Mouse (Mus musculus): ENCODE measurements around the gene Gm3488. TPM values are rescaled to one million over a fixed set of nuclear protein-coding genes. Genes with fewer than 3 reads are reported as not detected.

Gene Gm3488
- polyA plus RNA-seq (2012; rRNA removed; ENCODE audit: low replicate concordance) = not detected in 2 replicates

DNA sequence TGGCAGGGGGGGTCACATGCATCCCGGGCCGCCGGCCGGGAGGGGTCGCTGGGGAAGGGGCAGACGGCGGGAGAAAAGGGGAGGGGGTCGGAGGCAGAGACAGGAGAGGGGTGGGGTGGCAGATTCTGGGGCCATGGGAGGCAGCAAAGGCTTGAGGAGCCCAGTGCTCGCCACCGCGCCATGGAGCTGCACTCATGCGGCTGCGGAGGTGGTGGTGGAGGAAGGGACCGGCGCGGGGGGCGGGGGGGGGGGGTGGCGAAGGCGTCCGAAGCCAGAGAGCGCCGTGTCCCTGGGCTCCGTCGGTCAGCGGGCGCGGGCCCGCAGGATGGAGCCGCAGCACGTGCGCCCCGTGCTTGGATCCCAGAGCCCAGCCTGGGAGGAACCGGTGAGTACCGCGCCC is at the start of gene Gm3488:
Gene Gm3488, plus strand, starts transcription at position 301 of the 400 bp plus-strand sequence.

DNA sequence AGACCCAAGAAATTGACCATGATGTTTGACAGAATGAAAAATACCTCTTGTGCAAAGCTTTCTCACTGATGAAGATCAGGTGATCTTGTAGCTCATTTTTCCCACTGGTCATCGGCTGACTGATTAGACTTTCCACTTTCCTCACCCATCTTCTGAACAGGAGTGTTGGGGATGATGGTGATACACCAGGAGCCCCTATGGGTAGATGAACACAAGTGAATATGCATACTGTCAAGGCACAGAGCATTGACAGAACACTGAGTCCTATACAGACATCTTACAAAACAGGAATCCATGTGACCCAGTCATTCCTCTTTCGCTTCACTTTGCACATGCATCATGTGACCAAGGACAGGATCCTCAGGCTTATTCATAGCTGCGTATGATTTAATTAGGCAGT is 46.1 kb upstream of the Gm3488 start, which contains the start of gene Gm3194:
Gene Gm3194, minus strand, starts transcription at position 101 of the 400 bp plus-strand sequence.

DNA sequence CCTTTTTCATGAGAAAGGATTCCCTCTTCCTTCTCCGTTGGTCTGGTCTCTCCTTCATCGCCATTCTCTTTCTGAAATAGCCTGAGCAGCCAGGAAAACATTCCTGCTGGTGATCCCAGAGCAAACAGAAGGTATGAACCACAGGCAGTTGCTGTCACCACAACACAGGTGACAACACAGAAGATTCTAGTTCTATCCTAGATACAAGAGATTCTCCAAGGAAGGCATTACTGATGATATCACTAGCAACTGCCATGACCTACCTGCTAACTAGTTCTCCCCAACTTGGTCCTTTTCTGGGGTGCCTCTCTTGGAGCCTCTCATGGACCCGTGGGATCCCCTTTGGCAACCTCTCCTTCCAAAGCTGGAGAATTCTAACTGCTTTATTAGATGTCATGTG is 23.7 kb upstream of the Gm3488 start, which contains the start of gene Gm8246:
Gene Gm8246, minus strand, starts transcription at position 101 of the 400 bp plus-strand sequence.

DNA sequence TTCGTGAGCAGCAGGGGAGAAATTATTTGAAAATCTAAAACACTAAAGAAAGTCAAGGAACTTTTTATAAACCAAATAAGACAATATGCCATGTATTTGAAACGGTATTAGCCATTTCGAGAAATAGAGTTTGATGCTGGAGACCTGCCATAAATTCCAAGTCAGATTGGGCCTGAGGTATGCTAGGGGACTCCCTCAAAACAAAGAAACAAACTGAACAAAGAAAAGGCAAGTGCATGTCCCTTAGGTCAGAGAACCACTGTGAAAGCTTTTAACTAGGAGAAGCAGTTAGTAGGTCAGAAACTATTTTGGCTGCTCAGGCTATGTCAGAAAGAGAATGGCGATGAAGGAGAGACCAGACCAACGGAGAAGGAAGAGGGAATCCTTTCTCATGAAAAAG is 17.6 kb upstream of the Gm3488 start, which contains the start of gene Gm3187:
Gene Gm3187, plus strand, starts transcription at position 301 of the 400 bp plus-strand sequence.

DNA sequence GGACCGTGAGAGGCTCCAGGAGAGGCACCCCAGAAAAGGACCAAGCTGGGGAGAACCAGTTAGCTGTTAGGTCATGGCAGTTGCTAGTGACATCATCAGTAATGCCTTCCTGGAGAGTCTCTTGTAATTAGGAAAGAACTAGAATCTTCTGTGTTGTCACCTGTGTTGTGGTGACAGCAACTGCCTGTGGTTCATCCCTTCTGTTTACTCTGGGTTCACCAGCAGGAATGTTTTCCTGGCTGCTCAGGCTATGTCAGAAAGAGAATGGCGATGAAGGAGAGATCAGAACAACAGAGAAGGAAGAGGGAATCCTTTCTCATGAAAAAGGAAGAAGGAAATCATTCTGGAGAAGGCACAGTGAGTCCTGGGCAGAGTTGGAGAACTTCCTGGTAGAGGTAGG is 36.7 kb downstream of the Gm3488 start, which contains the start of gene Gm3532:
Gene Gm3532, plus strand, starts transcription at position 301 of the 400 bp plus-strand sequence.

Other genes starting within 250 kb of the Gm3488 start
- not detected in 2 replicates for gene Gm3526, start 241.1 kb upstream of the Gm3488 start, polyA plus RNA-seq (2012; rRNA removed; ENCODE audit: low replicate concordance)
- gene Gm3542, start 166.7 kb upstream of the Gm3488 start, polyA plus RNA-seq (2012; rRNA removed; ENCODE audit: low replicate concordance) = not detected in 2 replicates
- not detected in 2 replicates for gene Gm3500, start 112.6 kb upstream of the Gm3488 start, polyA plus RNA-seq (2012; rRNA removed; ENCODE audit: low replicate concordance)
- gene Gm3194, start 46.2 kb upstream of the Gm3488 start, polyA plus RNA-seq (2012; rRNA removed; ENCODE audit: low replicate concordance) = not detected in 2 replicates
- gene Gm8246, start 23.8 kb upstream of the Gm3488 start, polyA plus RNA-seq (2012; rRNA removed; ENCODE audit: low replicate concordance) = not detected in 2 replicates
- gene Gm3187, start 17.5 kb upstream of the Gm3488 start, polyA plus RNA-seq (2012; rRNA removed; ENCODE audit: low replicate concordance) = not detected in 2 replicates
- not detected in 2 replicates for gene Gm3532, start 36.8 kb downstream of the Gm3488 start, polyA plus RNA-seq (2012; rRNA removed; ENCODE audit: low replicate concordance)
- not detected in 2 replicates for gene Gm8265, start 131.4 kb downstream of the Gm3488 start, polyA plus RNA-seq (2012; rRNA removed; ENCODE audit: low replicate concordance)
- gene Gm9603, start 185.8 kb downstream of the Gm3488 start, polyA plus RNA-seq (2012; rRNA removed; ENCODE audit: low replicate concordance) = not detected in 2 replicates
- gene Gm3373, start 239.9 kb downstream of the Gm3488 start, polyA plus RNA-seq (2012; rRNA removed; ENCODE audit: low replicate concordance) = not detected in 2 replicates

Data from duodenum, adult 2 months (tissue).